Mouse (Mus musculus): ENCODE measurements at regions not wholly inside any gene's neighbourhood (a gene's known extent, or its start where the extent isn't known, plus 50 kb on each side); places are given as distances from the start of the nearest gene placed in this dataset.

DNA sequence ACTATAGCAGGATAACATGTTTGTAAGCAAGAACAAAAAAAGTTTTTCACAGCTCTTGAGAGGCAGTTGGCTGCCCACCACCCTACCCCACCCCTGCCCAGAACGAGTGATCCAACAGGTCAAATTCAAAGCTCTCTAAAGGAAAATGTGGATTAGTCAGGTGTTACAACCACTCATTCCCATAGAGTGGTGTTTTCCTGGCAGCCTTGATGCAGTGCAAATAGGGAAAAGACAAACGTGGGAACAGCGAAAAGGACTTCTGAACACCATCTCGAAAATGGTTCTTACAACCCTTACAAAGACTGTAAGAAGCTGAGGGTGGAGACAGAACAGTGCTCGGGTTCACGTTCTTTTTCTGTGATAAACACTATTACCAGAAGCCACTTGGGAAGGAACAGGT is 523.8 kb downstream of the Gja1 start:
- Histone ChIP-seq H3K27ac (ENCODE audit: insufficient read depth, low read length) (no peak overlapping the region), H3K4me3 (replicated peaks; ENCODE audit: insufficient read depth, low read depth, low read length) (no peak overlapping the region), H3K27me3 (ENCODE audit: control insufficient read depth, insufficient read depth, low read length) (no peaks in the 10 kb centered on the region), H3K4me1 (ENCODE audit: control insufficient read depth, insufficient read depth, low read length) (no peaks in the 10 kb centered on the region)
- no peak for TF ChIP-seq CTCF (IDR thresholded peaks at IDR 0.05; ENCODE audit: borderline replicate concordance, insufficient read depth, low read depth, low read length)
- no peak for TF ChIP-seq POLR2A (IDR thresholded peaks at IDR 0.05; ENCODE audit: borderline replicate concordance, insufficient read depth, low read length)
- 90% methylated on average over 6 of the region's 6 CpGs for WGBS
- no peak for DNase-seq

DNA sequence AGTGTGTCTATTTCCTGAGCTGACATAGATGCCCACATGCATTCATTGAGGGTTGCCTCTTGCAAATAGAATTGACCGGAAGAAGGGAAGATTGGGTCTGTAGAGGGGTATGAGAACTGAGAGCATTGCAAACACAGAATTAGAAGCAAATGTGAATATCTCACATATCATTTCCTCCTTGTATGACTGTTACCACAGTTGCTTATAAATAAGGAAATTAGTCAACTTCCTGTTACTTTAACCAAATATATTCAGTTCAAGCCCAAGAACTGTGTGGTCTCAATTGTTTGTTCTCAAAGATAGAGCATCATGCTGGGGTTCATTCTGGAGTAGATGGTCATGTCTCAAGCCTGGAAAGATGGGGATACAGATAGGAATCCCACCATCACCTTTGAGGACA is 535.6 kb downstream of the Gja1 start:
- Histone ChIP-seq H3K27me3 (ENCODE audit: control insufficient read depth, insufficient read depth, low read length) (no peaks in the 10 kb centered on the region), H3K27ac (ENCODE audit: insufficient read depth, low read length) (no peak overlapping the region), H3K4me1 (ENCODE audit: control insufficient read depth, insufficient read depth, low read length) (no peaks in the 10 kb centered on the region), H3K4me3 (replicated peaks; ENCODE audit: insufficient read depth, low read depth, low read length) (no peak overlapping the region)
- WGBS: 97% methylated on average over 1 of the region's 1 CpGs
- DNase-seq: no peak
- TF ChIP-seq POLR2A (IDR thresholded peaks at IDR 0.05; ENCODE audit: borderline replicate concordance, insufficient read depth, low read length): no peak

DNA sequence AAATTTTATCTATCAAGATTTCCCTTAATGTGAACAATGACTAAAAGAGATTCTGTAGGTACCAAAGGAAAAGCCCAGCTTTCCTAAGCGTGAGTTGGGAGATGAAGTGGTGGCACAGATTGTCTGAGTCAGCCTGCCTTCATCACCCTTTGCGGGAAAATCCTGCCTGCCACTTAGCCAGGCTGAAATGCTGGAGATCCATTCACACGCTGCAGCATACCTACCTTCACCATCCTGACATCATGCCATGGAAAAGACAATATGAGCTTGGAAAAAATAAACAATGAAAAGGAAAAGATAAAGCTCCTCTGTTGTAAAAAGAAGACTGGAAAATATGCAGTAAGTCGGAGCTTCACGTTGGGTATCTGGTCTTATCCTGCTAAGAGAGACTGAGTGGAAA is 537.0 kb downstream of the Gja1 start:
- H3K27me3 ChIP-seq (ENCODE audit: control insufficient read depth, insufficient read depth, low read length): no peaks in the 10 kb centered on the region
- no peak for DNase-seq
- TF ChIP-seq CTCF (IDR thresholded peaks at IDR 0.05; ENCODE audit: borderline replicate concordance, insufficient read depth, low read depth, low read length) (no peak), POLR2A (IDR thresholded peaks at IDR 0.05; ENCODE audit: borderline replicate concordance, insufficient read depth, low read length) (no peak)
- H3K4me3 ChIP-seq (replicated peaks; ENCODE audit: insufficient read depth, low read depth, low read length): no peak overlapping the region
- 86% methylated on average over 5 of the region's 5 CpGs for WGBS
- no peak overlapping the region for H3K27ac ChIP-seq (ENCODE audit: insufficient read depth, low read length)
- H3K4me1 ChIP-seq (ENCODE audit: control insufficient read depth, insufficient read depth, low read length): no peaks in the 10 kb centered on the region

DNA sequence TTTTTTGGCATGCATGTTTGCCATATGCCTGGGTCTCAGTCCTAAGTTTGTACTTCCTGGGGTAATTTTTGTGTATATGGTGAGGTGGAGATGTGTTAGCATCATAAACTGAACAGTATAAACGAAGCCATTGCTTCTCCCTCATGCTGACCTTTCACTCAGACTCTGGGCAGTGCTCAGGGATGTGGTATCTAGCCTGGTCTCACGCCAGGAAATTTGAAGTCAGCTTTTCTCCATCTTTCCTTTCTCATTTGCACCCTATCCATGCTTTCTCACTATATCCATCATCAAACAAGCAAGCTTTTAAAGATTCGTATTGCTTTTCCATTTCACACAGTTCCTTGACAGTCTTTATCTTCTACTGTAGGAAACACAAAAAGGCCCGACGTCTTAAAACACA is 541.3 kb downstream of the Gja1 start:
- Histone ChIP-seq H3K27me3 (ENCODE audit: control insufficient read depth, insufficient read depth, low read length) (no peaks in the 10 kb centered on the region), H3K4me3 (replicated peaks; ENCODE audit: insufficient read depth, low read depth, low read length) (no peak overlapping the region), H3K27ac (ENCODE audit: insufficient read depth, low read length) (no peak overlapping the region), H3K4me1 (ENCODE audit: control insufficient read depth, insufficient read depth, low read length) (no peaks in the 10 kb centered on the region)
- no peak for TF ChIP-seq CTCF (IDR thresholded peaks at IDR 0.05; ENCODE audit: borderline replicate concordance, insufficient read depth, low read depth, low read length)
- no peak for TF ChIP-seq POLR2A (IDR thresholded peaks at IDR 0.05; ENCODE audit: borderline replicate concordance, insufficient read depth, low read length)
- no peak for DNase-seq
- 82% methylated on average over 5 of the region's 5 CpGs for WGBS

GRCm38 (mm10) chr10:56920711-56921672 is 543.9 kb downstream of the Gja1 start:
- 32% methylated on average over 20 of the region's 20 CpGs for WGBS
- H3K27ac ChIP-seq (ENCODE audit: insufficient read depth, low read length): no peak overlapping the region
- peak; percentile 17 to 32 for DNase-seq
- TF ChIP-seq POLR2A (IDR thresholded peaks at IDR 0.05; ENCODE audit: borderline replicate concordance, insufficient read depth, low read length) (no peak), CTCF (IDR thresholded peaks at IDR 0.05; ENCODE audit: borderline replicate concordance, insufficient read depth, low read depth, low read length) (no peak)
- H3K4me1 ChIP-seq (ENCODE audit: control insufficient read depth, insufficient read depth, low read length): no peaks in the 10 kb centered on the region
- H3K4me3 ChIP-seq (replicated peaks; ENCODE audit: insufficient read depth, low read depth, low read length): no peak overlapping the region
- no peaks in the 10 kb centered on the region for H3K27me3 ChIP-seq (ENCODE audit: control insufficient read depth, insufficient read depth, low read length)

GRCm38 (mm10) chr10:56935174-56935573 is 551.0 kb upstream of the Hsf2 start:
- H3K4me1 ChIP-seq (ENCODE audit: control insufficient read depth, insufficient read depth, low read length): no peaks in the 10 kb centered on the region
- 47% methylated on average over 4 of the region's 4 CpGs for WGBS
- TF ChIP-seq CTCF (IDR thresholded peaks at IDR 0.05; ENCODE audit: borderline replicate concordance, insufficient read depth, low read depth, low read length) (no peak), POLR2A (IDR thresholded peaks at IDR 0.05; ENCODE audit: borderline replicate concordance, insufficient read depth, low read length) (no peak)
- H3K27ac ChIP-seq (ENCODE audit: insufficient read depth, low read length): no peak overlapping the region
- no peak overlapping the region for H3K4me3 ChIP-seq (replicated peaks; ENCODE audit: insufficient read depth, low read depth, low read length)
- H3K27me3 ChIP-seq (ENCODE audit: control insufficient read depth, insufficient read depth, low read length): no peaks in the 10 kb centered on the region
- DNase-seq: no peak

- no peak for DNase-seq
- 27% methylated on average over 4 of the region's 4 CpGs for WGBS
- TF ChIP-seq CTCF (IDR thresholded peaks at IDR 0.05; ENCODE audit: borderline replicate concordance, insufficient read depth, low read depth, low read length): no peak
- TF ChIP-seq POLR2A (IDR thresholded peaks at IDR 0.05; ENCODE audit: borderline replicate concordance, insufficient read depth, low read length): no peak
- no peak overlapping the region for H3K4me3 ChIP-seq (replicated peaks; ENCODE audit: insufficient read depth, low read depth, low read length)
- H3K4me1 ChIP-seq (ENCODE audit: control insufficient read depth, insufficient read depth, low read length): no peaks in the 10 kb centered on the region
- no peaks in the 10 kb centered on the region for H3K27me3 ChIP-seq (ENCODE audit: control insufficient read depth, insufficient read depth, low read length)
- no peak overlapping the region for H3K27ac ChIP-seq (ENCODE audit: insufficient read depth, low read length)
Observed at GRCm38 (mm10) chr10:56941972-56942371, 544.2 kb upstream of the Hsf2 start.

GRCm38 (mm10) chr10:56944434-56945145 is 541.6 kb upstream of the Hsf2 start:
- H3K27me3 ChIP-seq (ENCODE audit: control insufficient read depth, insufficient read depth, low read length): no peaks in the 10 kb centered on the region
- DNase-seq: no peak
- TF ChIP-seq CTCF (IDR thresholded peaks at IDR 0.05; ENCODE audit: borderline replicate concordance, insufficient read depth, low read depth, low read length) (no peak), POLR2A (IDR thresholded peaks at IDR 0.05; ENCODE audit: borderline replicate concordance, insufficient read depth, low read length) (no peak)
- H3K4me1 ChIP-seq (ENCODE audit: control insufficient read depth, insufficient read depth, low read length): no peaks in the 10 kb centered on the region
- H3K4me3 ChIP-seq (replicated peaks; ENCODE audit: insufficient read depth, low read depth, low read length): no peak overlapping the region
- 85% methylated on average over 5 of the region's 5 CpGs for WGBS
- no peak overlapping the region for H3K27ac ChIP-seq (ENCODE audit: insufficient read depth, low read length)

Data from cerebellum, adult 2 months (tissue).